Mouse (Mus musculus) lung, embryonic 15.5 days (tissue): ENCODE results near the gene Ccdc57. TPM values are rescaled to one million over a fixed set of nuclear protein-coding genes. Genes with fewer than 3 reads are reported as not detected.
A peak's percentile ranks its signal among the peaks of the same experiment; 100 is the strongest.

Experiments used
- ATAC-seq: fragments of 200-750 bp; cut with Nextera tagmentation; 2 replicates; pipeline ENCODE4 v1.8.0; 2017; ENCODE audit warnings: moderate number of reproducible peaks, borderline replicate concordance; ENCODE audit not compliant: low FRiP score, low TSS enrichment; ENCODE audit errors: extremely low read depth
- H3K27ac ChIP-seq: fragments of 300-500 bp; sonication (generic); 2 replicates; pipeline ENCODE4 v1.5.1; 2015; ENCODE audit warnings: moderate library complexity, mild to moderate bottlenecking, inconsistent platforms
- H3K27me3 ChIP-seq: fragments of 300-500 bp; sonication (generic); 2 replicates; pipeline ENCODE4 v1.6.1; 2015; ENCODE audit warnings: inconsistent platforms
- H3K36me3 ChIP-seq: fragments of 300-500 bp; sonication (generic); 2 replicates; pipeline ENCODE4 v1.6.1; 2015; ENCODE audit warnings: inconsistent platforms
- H3K4me1 ChIP-seq: fragments of 300-500 bp; sonication (generic); 2 replicates; pipeline ENCODE4 v1.6.1; 2015; ENCODE audit warnings: inconsistent platforms
- H3K4me2 ChIP-seq: fragments of 300-500 bp; sonication (generic); 2 replicates; pipeline ENCODE4 v1.6.1; 2015; ENCODE audit warnings: inconsistent platforms, mild to moderate bottlenecking, moderate library complexity
- H3K4me3 ChIP-seq: fragments of 300-500 bp; sonication (generic); 2 replicates; pipeline ENCODE4 v1.5.1; 2015; ENCODE audit warnings: mild to moderate bottlenecking, inconsistent platforms
- H3K9ac ChIP-seq: fragments of 300-500 bp; sonication (generic); 2 replicates; pipeline ENCODE4 v1.6.1; 2015; ENCODE audit warnings: inconsistent platforms
- H3K9me3 ChIP-seq: fragments of 300-500 bp; sonication (generic); 2 replicates; pipeline ENCODE4 v1.6.1; 2016; ENCODE audit warnings: inconsistent platforms
- WGBS: fragments of 180-500 bp; shearing (Covaris S2); methylation state at CpG from one replicate; pipeline ENCODE4 v1.1.7; 2015; 5-methylcytosine and 5-hydroxymethylcytosine counted together
- polyA plus RNA-seq: library from polyadenylated mRNA; unstranded; fragments of >200 nt; fragmentation: Nextera tagmentation; extraction: Ambion mirVana; gene quantifications from 2 replicates; pipeline ENCODE4 v1.2.1, GENCODE M21; 2015

Ccdc57 gene
- polyA plus RNA-seq, 1 experiment from 2014 or later: 6.6 TPM

DNA sequence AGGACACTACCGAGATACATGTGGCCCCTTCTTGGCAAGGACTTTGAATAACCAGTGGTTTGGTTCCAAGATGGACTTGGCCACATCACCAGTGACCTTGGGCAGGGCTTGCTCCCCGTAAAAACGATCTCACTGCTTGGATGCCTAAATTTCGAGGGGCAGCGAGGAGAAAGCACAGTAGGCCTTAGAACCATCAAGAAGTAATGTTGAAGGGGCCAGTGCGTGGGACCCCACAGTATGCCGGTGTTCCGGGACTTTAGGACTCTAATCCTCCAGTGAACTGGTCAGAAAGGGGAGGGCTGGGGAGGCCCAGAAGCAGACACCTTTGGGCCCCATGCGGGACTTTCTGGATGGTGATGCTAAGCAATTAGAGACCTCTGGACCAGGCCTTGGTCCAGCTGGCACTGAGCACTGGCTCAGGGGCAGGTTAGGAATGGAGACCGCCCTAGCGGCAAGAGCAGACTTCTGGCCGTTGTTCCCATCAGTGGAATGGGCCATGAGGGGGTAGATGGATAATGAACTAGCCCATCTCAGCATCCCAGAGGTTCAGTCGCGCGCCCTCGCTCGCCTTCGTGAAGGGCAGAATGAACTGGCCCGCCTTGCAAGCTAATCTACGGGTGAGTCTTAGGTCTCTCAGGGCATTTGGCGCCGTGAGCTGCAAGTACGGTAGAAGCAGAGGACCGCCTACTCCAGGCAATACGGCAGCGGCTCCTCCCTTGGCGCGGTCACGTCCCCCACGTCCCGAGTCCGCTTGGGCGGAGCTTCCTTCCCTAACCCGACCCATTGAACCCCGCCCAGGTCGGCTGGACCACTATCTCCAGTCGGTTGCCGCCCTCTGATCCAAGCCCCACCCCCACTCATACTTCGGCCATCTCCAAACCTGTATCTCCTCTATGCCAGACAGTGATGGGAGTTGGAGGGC is 17.9 kb upstream of the Ccdc57 start:
- WGBS: 3% methylated on average over 39 of the region's 39 CpGs
- no peaks in the 10 kb centered on the region; the same call in 1 of the 2 replicates for H3K36me3 ChIP-seq
- no peaks in the 10 kb centered on the region for H3K27me3 ChIP-seq
- H3K4me3 ChIP-seq: peak overlapping the region; percentile 54
- peak overlapping the region; percentile 35 for H3K9ac ChIP-seq
- peak; percentile 87 for ATAC-seq
- peak overlapping the region; percentile 87 for H3K4me2 ChIP-seq
- H3K4me1 ChIP-seq: peaks cover 51% of the 10 kb centered on the region
- H3K9me3 ChIP-seq: no peaks in the 10 kb centered on the region
- H3K27ac ChIP-seq: peak overlapping the region; percentile 43

DNA sequence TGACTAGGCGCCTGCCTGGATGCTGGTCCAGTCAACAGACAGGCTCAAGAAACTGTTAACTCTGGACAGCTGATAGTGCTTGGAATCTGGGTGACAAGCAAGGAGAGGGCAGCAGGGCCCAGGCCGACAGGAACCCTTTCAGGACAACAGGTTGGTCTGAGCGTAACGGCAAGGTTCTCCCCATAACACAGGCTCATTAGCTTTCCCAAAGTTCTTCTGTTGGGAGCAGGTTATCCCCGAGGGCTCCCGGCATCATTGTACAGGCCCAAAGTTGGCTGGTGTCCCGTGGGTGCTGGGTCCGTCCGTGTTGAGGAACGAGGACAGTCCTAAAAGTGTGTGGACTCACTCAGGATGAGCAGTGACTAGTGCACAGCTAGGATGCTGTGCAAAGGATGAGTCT is 17.2 kb upstream of the Ccdc57 start:
- ATAC-seq: no peak
- Histone ChIP-seq H3K9ac (peak overlapping the region; percentile 50; the same call in 1 of the 2 replicates), H3K9me3 (no peaks in the 10 kb centered on the region), H3K36me3 (no peaks in the 10 kb centered on the region), H3K4me2 (peak overlapping the region; percentile 87), H3K27ac (no peak overlapping the region), H3K27me3 (0 out of 2 replicates have a peak, but pooled peaks cover 6% of the 10 kb centered on the region), H3K4me3 (peak overlapping the region; percentile 54), H3K4me1 (peaks cover 45% of the 10 kb centered on the region)
- 23% methylated on average over 10 of the region's 10 CpGs for whole genome bisulfite sequencing

DNA sequence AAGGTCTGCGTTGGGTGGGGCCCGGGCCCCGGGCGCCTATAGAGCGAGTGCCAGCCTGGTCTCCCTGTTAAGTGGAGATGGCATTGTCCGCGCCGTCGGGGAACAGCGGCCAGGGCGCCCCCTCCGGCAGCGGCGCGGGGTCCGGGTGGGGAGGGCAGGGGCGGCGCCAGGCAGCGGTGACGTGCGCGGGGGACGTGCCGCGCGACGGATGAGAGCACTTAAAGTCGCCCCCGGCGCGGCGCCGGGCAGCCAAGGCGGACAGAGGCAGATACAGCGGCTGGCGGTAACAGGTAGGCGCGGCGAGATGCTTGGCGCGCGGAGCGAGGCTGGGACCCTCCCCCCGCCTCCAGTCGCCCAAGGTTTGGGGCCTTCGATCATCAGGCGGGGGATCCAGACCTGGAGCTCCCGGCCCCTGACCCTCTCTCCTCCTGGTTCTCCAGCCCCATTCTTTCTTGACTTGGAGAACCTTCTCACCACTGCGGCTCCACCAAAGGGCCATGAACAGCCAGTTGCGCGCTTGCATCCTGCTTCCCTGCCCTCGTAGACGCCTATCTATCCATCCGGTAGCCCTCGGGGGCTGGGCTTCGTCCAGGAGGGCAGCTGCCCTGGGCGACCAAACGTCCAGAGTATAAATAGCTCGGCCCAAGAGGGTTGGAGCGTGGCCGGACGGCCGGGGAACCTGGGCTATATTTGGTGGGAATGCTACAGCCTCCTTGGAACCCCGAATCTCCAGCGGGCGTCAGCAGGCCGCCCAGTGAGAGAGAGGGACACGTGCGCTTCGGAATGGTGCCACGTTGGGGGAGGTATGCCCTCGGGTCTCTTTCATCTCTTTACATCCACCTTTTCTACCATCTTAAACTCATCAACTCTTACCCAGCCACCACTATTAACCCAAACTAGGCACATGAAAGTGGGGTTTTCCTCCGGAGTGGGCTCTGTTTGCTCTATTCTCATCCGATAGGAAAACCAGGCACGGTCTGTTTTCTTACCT is 16.5 kb upstream of the Ccdc57 start:
- H3K27ac ChIP-seq: peak overlapping the region; percentile 49
- peak overlapping the region; percentile 50 for H3K9ac ChIP-seq
- WGBS: 2% methylated on average over 74 of the region's 75 CpGs
- H3K36me3 ChIP-seq: no peaks in the 10 kb centered on the region
- peaks cover 40% of the 10 kb centered on the region for H3K4me1 ChIP-seq
- ATAC-seq: peak; percentile 40; the same call in 1 of the 2 replicates
- H3K9me3 ChIP-seq: no peaks in the 10 kb centered on the region
- peak overlapping the region; percentile 87 for H3K4me2 ChIP-seq
- H3K27me3 ChIP-seq: 0 out of 2 replicates have a peak, but pooled peaks cover 7% of the 10 kb centered on the region
- peak overlapping the region; percentile 54 for H3K4me3 ChIP-seq

DNA sequence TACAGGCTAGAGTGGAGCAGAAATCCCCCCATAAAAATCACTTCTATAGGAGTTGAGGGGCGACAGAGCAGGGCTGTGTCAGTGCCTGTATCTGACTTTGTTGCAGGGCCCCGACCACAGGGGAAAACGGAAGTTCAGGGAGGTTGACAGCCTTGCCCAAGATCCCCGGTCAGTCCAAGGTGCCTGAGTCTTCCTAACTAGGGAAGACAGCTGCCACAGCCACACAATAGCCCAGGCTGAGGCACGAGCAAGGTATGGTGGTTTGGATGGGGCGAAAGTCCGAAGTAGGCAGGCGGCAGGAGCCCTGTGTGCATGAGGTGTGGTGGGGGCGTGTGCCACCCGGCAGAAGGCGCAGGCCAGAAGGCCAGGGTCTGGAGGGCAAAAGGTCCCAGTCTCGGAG is 15.7 kb upstream of the Ccdc57 start, which contains the start of gene Slc16a3:
Gene Slc16a3, plus strand, starts transcription at position 153 of the 400 bp plus-strand sequence.
- H3K36me3 ChIP-seq: no peaks in the 10 kb centered on the region
- 0 out of 2 replicates have a peak, but pooled peaks cover 7% of the 10 kb centered on the region for H3K27me3 ChIP-seq
- H3K27ac ChIP-seq: peak within 1 kb of the TSS; percentile 49
- H3K4me3 ChIP-seq: peak within 1 kb of the TSS; percentile 54
- WGBS: 17% methylated on average over 12 of the region's 12 CpGs
- H3K4me2 ChIP-seq: peak within 1 kb of the TSS; percentile 87
- no peak for ATAC-seq
- H3K4me1 ChIP-seq: peaks cover 40% of the 10 kb centered on the region
- no peaks in the 10 kb centered on the region for H3K9me3 ChIP-seq
- peak within 1 kb of the TSS; percentile 50 for H3K9ac ChIP-seq

DNA sequence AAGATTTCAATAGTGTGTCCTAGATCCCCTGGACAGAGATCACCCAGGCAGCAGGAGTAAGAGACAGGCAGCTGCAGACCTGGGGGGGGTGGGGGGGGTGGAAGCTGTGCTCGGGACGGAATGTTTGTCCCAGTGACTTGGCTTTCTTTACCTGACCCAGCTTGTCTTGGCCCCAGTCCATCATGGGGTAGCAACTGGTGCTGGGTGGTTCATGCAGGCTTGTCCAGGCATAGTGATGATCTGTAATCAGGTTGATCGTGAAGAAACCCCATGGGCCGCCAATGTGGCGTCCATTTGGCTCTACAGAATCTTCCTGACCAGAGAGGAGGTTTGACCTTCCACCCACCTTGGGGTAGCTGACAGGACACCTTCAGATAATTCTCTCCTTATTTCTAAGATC is 13.3 kb upstream of the Ccdc57 start:
- Histone ChIP-seq H3K9me3 (no peaks in the 10 kb centered on the region), H3K36me3 (no peaks in the 10 kb centered on the region), H3K9ac (no peak overlapping the region), H3K4me1 (peaks cover 22% of the 10 kb centered on the region), H3K27me3 (0 out of 2 replicates have a peak, but pooled peaks cover 7% of the 10 kb centered on the region), H3K4me3 (no peak overlapping the region), H3K27ac (no peak overlapping the region), H3K4me2 (no peak overlapping the region)
- ATAC-seq: no peak
- WGBS: 79% methylated on average over 5 of the region's 5 CpGs

DNA sequence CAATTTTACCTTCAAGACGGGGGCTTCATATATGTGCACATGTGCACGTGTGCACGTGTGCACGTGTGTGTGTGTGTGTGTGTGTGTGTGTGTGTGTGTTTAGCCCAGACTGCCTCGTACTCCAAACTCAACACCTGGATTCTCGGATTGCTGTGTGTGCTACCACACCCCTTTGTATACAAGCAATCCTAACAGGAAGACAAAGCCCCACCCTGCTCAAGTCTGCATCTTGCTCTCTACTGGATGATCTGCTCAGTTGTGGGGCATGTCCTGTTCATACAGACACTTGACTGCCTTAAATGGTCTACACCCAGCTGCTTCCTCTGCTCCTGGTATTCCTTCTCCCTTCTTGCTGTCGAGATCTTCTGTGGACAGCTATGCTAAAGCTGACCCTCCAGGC is 12.6 kb upstream of the Ccdc57 start:
- 78% methylated on average over 7 of the region's 7 CpGs for WGBS
- ATAC-seq: no peak

DNA sequence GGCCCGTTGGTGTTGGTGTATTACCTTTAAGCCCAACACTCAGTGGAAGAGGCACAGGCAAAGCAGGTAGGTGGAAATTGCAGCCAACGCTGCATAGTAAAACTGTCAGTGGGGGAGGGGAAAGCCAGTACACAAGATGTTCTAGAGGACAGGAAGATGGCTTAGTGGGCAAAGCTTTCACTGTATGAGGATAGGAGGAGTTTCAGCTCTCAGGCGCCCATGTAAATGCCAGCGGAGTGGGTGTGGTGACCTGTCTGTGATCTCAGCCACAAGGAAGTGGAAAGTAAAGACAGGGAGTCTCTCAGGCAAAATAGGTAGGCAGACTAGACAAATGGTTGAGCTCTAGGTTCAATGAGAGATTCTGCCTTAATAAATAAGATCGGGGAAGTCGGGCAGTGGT is 8.3 kb upstream of the Ccdc57 start:
- no peak overlapping the region for H3K4me2 ChIP-seq
- H3K4me3 ChIP-seq: no peak overlapping the region
- H3K9me3 ChIP-seq: no peaks in the 10 kb centered on the region
- 0 out of 2 replicates have a peak, but pooled peaks cover 7% of the 10 kb centered on the region for H3K27me3 ChIP-seq
- WGBS: 83% methylated on average over 6 of the region's 6 CpGs
- H3K9ac ChIP-seq: no peak overlapping the region
- ATAC-seq: no peak
- no peaks in the 10 kb centered on the region for H3K4me1 ChIP-seq
- no peak overlapping the region for H3K27ac ChIP-seq
- H3K36me3 ChIP-seq: no peaks in the 10 kb centered on the region

More for the DNA sequence above, 12.6 kb upstream of the Ccdc57 start:
- no peaks in the 10 kb centered on the region for H3K9me3 ChIP-seq
- no peak overlapping the region for H3K27ac ChIP-seq
- H3K4me1 ChIP-seq: peaks cover 18% of the 10 kb centered on the region
- H3K4me3 ChIP-seq: no peak overlapping the region
- 0 out of 2 replicates have a peak, but pooled peaks cover 7% of the 10 kb centered on the region for H3K27me3 ChIP-seq
- no peaks in the 10 kb centered on the region for H3K36me3 ChIP-seq
- H3K4me2 ChIP-seq: no peak overlapping the region
- no peak overlapping the region for H3K9ac ChIP-seq

DNA sequence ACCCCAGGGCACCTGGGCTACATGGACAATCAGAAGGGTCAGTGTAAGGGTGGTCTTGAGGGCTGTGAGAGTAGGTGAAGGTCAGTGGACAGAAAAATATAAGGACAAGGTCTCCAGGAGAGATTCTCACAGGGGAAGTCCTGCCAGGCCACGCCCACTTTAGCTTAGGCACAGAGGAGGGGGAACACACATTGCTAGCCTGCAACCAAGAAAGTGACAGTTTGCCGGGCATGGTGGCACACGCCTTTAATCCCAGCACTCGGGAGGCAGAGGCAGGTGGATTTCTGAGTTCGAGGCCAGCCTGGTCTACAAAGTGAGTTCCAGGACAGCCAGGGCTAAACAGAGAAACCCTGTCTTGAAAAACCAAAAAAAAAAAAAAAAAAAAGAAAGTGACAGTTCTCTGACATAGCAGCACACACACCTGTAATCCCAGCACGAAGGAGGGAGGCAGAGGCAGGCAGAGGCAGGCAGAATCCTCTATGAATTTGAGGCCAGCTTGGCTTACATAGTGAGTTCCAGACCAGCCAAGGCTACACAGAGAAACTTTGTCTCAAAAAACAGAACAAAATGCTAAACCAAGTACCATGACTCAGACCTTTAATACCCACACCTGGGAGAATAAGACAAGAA is 7.2 kb upstream of the Ccdc57 start:
- Histone ChIP-seq H3K4me3 (no peak overlapping the region), H3K4me1 (no peaks in the 10 kb centered on the region), H3K27me3 (0 out of 2 replicates have a peak, but pooled peaks cover under 1% of the 10 kb centered on the region), H3K9me3 (no peaks in the 10 kb centered on the region), H3K36me3 (no peaks in the 10 kb centered on the region), H3K9ac (no peak overlapping the region), H3K4me2 (no peak overlapping the region), H3K27ac (no peak overlapping the region)
- 35% methylated on average over 6 of the region's 6 CpGs for WGBS
- no peak; the same call in 1 of the 2 replicates for ATAC-seq

DNA sequence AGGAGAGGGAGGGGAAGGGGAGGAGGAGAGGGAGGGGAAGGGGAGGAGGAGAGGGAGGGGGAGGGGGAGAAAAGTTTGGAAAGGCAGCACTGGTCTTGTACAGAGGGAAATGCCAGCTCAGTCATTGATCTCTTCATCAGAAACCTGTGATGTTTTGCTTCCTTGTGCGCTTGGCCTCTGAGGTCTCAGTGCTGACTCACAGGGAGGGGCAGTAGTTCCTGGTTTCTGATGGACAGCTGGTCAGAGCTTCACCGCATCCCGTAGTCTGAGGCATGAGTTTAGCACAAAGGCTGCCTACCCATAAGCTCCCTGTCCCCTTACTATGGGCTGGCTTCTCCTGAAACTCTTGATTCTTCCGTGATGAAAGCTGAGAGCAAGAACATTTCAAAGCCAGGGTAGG is 6.1 kb upstream of the Ccdc57 start:
- 24% methylated on average over 4 of the region's 4 CpGs for WGBS
- no peak overlapping the region for H3K27ac ChIP-seq

DNA sequence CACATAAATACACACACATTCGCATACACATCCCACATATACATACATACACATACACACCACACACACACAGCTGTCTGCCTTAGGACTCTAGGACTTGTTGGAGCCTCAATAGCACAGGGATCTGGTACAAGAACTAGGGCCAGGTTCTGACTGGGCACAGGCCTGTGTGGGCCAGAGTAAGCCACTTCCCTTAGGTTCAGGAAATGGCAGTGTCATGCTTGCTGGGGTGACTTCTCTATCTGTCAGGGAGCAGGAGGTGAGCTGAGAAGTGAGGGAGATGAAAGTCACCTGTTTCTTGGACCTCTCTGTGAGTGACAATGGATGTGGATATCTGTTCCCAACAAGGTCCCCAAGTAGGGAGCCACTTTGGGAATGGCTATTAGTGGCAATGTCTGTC is 5.3 kb upstream of the Ccdc57 start:
- H3K4me2 ChIP-seq: no peak overlapping the region
- no peak overlapping the region for H3K9ac ChIP-seq
- no peaks in the 10 kb centered on the region for H3K27me3 ChIP-seq
- H3K4me3 ChIP-seq: no peak overlapping the region
- ATAC-seq: no peak
- peaks cover 2% of the 10 kb centered on the region; the same call in 1 of the 2 replicates for H3K4me1 ChIP-seq
- 90% methylated on average over 1 of the region's 1 CpGs for WGBS
- no peaks in the 10 kb centered on the region for H3K36me3 ChIP-seq
- H3K27ac ChIP-seq: no peak overlapping the region
- no peaks in the 10 kb centered on the region for H3K9me3 ChIP-seq

More for the DNA sequence above, 6.1 kb upstream of the Ccdc57 start:
- Histone ChIP-seq H3K4me3 (no peak overlapping the region), H3K4me2 (no peak overlapping the region), H3K36me3 (no peaks in the 10 kb centered on the region), H3K4me1 (no peaks in the 10 kb centered on the region), H3K9ac (no peak overlapping the region), H3K27me3 (no peaks in the 10 kb centered on the region), H3K9me3 (no peaks in the 10 kb centered on the region)
- ATAC-seq: no peak

DNA sequence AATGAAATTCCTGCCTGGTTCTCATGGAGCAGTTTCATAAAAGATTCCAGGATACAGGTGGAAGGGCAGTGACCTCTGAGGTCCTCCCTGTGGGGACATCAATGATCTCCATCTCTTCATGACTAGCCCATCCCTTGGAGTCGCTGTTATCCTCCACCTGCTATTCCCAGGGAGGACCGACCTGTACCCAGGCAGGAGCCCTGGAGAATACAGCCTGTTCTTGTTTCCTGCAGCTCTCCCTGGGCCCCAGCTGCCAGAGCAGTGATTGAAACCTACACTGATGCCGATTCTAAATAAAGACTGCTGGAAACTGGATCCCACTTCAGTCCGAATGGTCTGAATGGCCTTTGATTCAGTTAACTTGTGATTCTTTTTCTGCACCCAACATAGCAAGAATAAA is 1.2 kb downstream of the Ccdc57 start:
- Histone ChIP-seq H3K9me3 (no peaks in the 10 kb centered on the region), H3K27ac (no peak overlapping the region), H3K36me3 (no peaks in the 10 kb centered on the region), H3K4me1 (peaks cover 17% of the 10 kb centered on the region), H3K9ac (no peak overlapping the region), H3K27me3 (no peaks in the 10 kb centered on the region), H3K4me3 (no peak overlapping the region; the same call in 1 of the 2 replicates), H3K4me2 (peak overlapping the region; percentile 88; the same call in 1 of the 2 replicates)
- ATAC-seq: no peak
- 90% methylated on average over 4 of the region's 4 CpGs for WGBS
